ENCODE assay signal across 14 mouse cellular contexts in genomic region chr3:121474738-121475137, GRCm38 (mm10). TPM values are rescaled to one million over a fixed set of nuclear protein-coding genes. Genes with fewer than 3 reads are reported as not detected.
A peak's percentile ranks its signal among the peaks of the same experiment; 100 is the strongest.
DNase-seq lines count a peak whose midpoint lies in the region; ATAC-seq and TF ChIP-seq lines count a peak whose summit lies in the region.
"Had no signal": no experiment of that assay in that cellular context is flagged by ENCODE, and none has a peak within 500 bp of the region (broad histone marks: within the 10 kb centered on the region; RNA-seq: fewer than 3 reads in every experiment).

No protein-coding gene starts in this region.

- peak; percentile 32 to 33 for DNase-seq in spleen, postnatal 36 days (ENCODE audit: low spot score in 2 of 2)
- DNase-seq in spleen, postnatal 14 days (ENCODE audit: low spot score in 2 of 2): no peak
- peak; percentile 22 for DNase-seq in thymus, postnatal 4 days
- DNase-seq in urinary bladder, postnatal 36 days (ENCODE audit: low spot score in 2 of 2): no peak
- no peak for DNase-seq in heart, adult 2 months
- DNase-seq: adrenal gland, adult 8-10 months; cerebellum, adult 2 months; heart, postnatal 4 days; lung, adult 18-20 months had no signal

- no peaks in the 10 kb centered on the region for H3K27me3 ChIP-seq in hindbrain, embryonic 12.5 days
- H3K27me3 ChIP-seq in heart, adult 2 months (ENCODE audit: control insufficient read depth, insufficient read depth, low read length): no peaks in the 10 kb centered on the region

- peaks cover 11% of the 10 kb centered on the region for H3K4me1 ChIP-seq in hindbrain, embryonic 12.5 days
- no peaks in the 10 kb centered on the region for H3K4me1 ChIP-seq in heart, adult 2 months (ENCODE audit: control insufficient read depth, insufficient read depth, low read length)

- TF ChIP-seq POLR2A in heart, adult 2 months (IDR thresholded peaks at IDR 0.05; ENCODE audit: insufficient read depth, low read depth, low read length): no peak

- no peak overlapping the region for H3K4me2 ChIP-seq in hindbrain, embryonic 12.5 days (replicated peaks)

- no peak overlapping the region for H3K27ac ChIP-seq in hindbrain, embryonic 12.5 days
- no peak overlapping the region for H3K27ac ChIP-seq in heart, adult 2 months

- no peak overlapping the region for H3K4me3 ChIP-seq in hindbrain, embryonic 12.5 days
- H3K4me3 ChIP-seq in heart, adult 2 months: no peak overlapping the region

- ATAC-seq in hematopoietic stem cell, adult 5-6 weeks (replicated peaks in 1 of 2; ENCODE audit: insufficient read depth in 1 of 2, low FRiP score in 2 of 2, low TSS enrichment in 1 of 2, low read depth in 1 of 2, poor library complexity in 2 of 2, severe bottlenecking in 2 of 2): peak; percentile 49 to 52
- ATAC-seq in megakaryocyte-erythroid progenitor cell, adult 5-6 weeks (replicated peaks; ENCODE audit: low FRiP score, low TSS enrichment, poor library complexity, severe bottlenecking): peak; percentile 93
- no peak for ATAC-seq in hindbrain, embryonic 12.5 days (ENCODE audit: low FRiP score)
- ATAC-seq: intestine, embryonic 16.5 days had no signal

- intact Hi-C loops in heart, adult 2 months (cut with DNase I): loop anchor here (5.0 kb wide), 1 partner anchor 42 kb away; no protein-coding TSS in a partner anchor

- TF ChIP-seq EP300 in heart, adult 2 months (IDR thresholded peaks at IDR 0.05; ENCODE audit: insufficient read depth, low read depth, low read length): no peak

- H3K9me3 ChIP-seq in hindbrain, embryonic 12.5 days (replicated peaks): no peaks in the 10 kb centered on the region

- WGBS in hindbrain, embryonic 12.5 days: 62% methylated on average over 3 of the region's 3 CpGs
- 54% methylated on average over 3 of the region's 3 CpGs for WGBS in heart, adult 2 months

- H3K36me3 ChIP-seq in hindbrain, embryonic 12.5 days: no peaks in the 10 kb centered on the region
- no peaks in the 10 kb centered on the region for H3K36me3 ChIP-seq in heart, adult 2 months (ENCODE audit: control insufficient read depth, insufficient read depth, low read length)

- no peak for TF ChIP-seq CTCF in heart, adult 2 months (IDR thresholded peaks at IDR 0.05)

- H3K9ac ChIP-seq in hindbrain, embryonic 12.5 days: no peak overlapping the region
- H3K9ac ChIP-seq in heart, adult 2 months (ENCODE audit: low read depth, low read length): no peak overlapping the region

- H3K79me2 ChIP-seq in heart, adult 2 months (replicated peaks; ENCODE audit: control insufficient read depth, insufficient read depth, low read length): no peaks in the 10 kb centered on the region

RNA-seq across cellular contexts. Expression of gene Cnn3, which starts 48.4 kb away (rescaled TPM):
- total RNA-seq in hematopoietic stem cell, adult 5-6 weeks (2017): 41.1 and 44.8 TPM in 2 replicates
- 29.9 and 35.0 TPM in 2 replicates for total RNA-seq in megakaryocyte-erythroid progenitor cell, adult 5-6 weeks (2014; fragmentation: Nextera tagmentation)
- 25.8 and 27.0 TPM in 2 replicates for total RNA-seq in megakaryocyte-erythroid progenitor cell, adult 5-6 weeks (2017)
- 891 and 928 TPM in 2 replicates for polyA plus RNA-seq in hindbrain, embryonic 12.5 days (2016; fragmentation: Nextera tagmentation; extraction: Ambion mirVana)
- total RNA-seq in heart, adult 2 months (2021): 10 to 100 TPM; 37.8 to 40.2 TPM
- polyA plus RNA-seq in heart, adult 2 months (2012; rRNA removed): 45.4 and 75.7 TPM in 2 replicates

RNA-seq across cellular contexts. Expression of gene Slc44a3, which starts 57.5 kb away (rescaled TPM):
- total RNA-seq in hematopoietic stem cell, adult 5-6 weeks (2017): not detected in 2 replicates
- total RNA-seq in megakaryocyte-erythroid progenitor cell, adult 5-6 weeks (2014; fragmentation: Nextera tagmentation): not detected in 2 replicates
- total RNA-seq in megakaryocyte-erythroid progenitor cell, adult 5-6 weeks (2017): 3.1 TPM in 1 of 2 replicates, not detected in the other
- polyA plus RNA-seq in hindbrain, embryonic 12.5 days (2016; fragmentation: Nextera tagmentation; extraction: Ambion mirVana): 0.97 and 1.5 TPM in 2 replicates
- not detected for total RNA-seq in heart, adult 2 months (2021)
- polyA plus RNA-seq in heart, adult 2 months (2012; rRNA removed): 0.38 and 1.1 TPM in 2 replicates
- total RNA-seq: monocyte, adult 5-6 weeks had no signal

Comparison
In these comparisons a context has a peak if more than half of its experiments do, and no peak if none do; other contexts are left out.
1. DNase-seq: peak in spleen, postnatal 36 days (2 of 2) and thymus, postnatal 4 days (single experiment); none in spleen, postnatal 14 days (0 of 2), urinary bladder, postnatal 36 days (0 of 2) and heart, adult 2 months (0 of 2).